Mouse (Mus musculus) heart, postnatal 0 days (tissue): ENCODE measurements at regions not wholly inside any gene's neighbourhood (a gene's known extent, or its start where the extent isn't known, plus 50 kb on each side); places are given as distances from the start of the nearest gene placed in this dataset.

Source experiments
- ATAC-seq: fragments of 200-750 bp; cut with Nextera tagmentation; 2 replicates; pipeline ENCODE4 v1.8.0; 2017; ENCODE audit warnings: low read depth, moderate number of reproducible peaks, moderate library complexity; ENCODE audit not compliant: insufficient read depth
- DNase-seq: peaks from one replicate; pipeline ENCODE4 v3.0.0-alpha.2; 2016; ENCODE audit warnings: low spot score
- H3K27ac ChIP-seq: fragments of 300-500 bp; sonication (generic); 2 replicates; pipeline ENCODE4 v1.5.1; 2014; ENCODE audit warnings: low read depth, mild to moderate bottlenecking
- H3K27me3 ChIP-seq: fragments of 300-500 bp; sonication (generic); 2 replicates; pipeline ENCODE4 v1.6.1; 2014; ENCODE audit warnings: low read length, mixed read lengths; ENCODE audit not compliant: control insufficient read depth, insufficient read depth
- H3K36me3 ChIP-seq: fragments of 300-500 bp; sonication (generic); replicated peaks from 2 replicates; pipeline ENCODE4 v1.6.1; 2014; ENCODE audit warnings: low read length, mixed read lengths; ENCODE audit not compliant: control insufficient read depth, insufficient read depth
- H3K4me1 ChIP-seq: fragments of 300-500 bp; sonication (generic); 2 replicates; pipeline ENCODE4 v1.6.1; 2014; ENCODE audit warnings: antibody characterized with exemption; ENCODE audit not compliant: control insufficient read depth, insufficient read depth
- H3K4me2 ChIP-seq: fragments of 300-500 bp; sonication (generic); 2 replicates; pipeline ENCODE4 v1.6.1; 2014; ENCODE audit warnings: low read depth, mild to moderate bottlenecking, low read length, moderate library complexity
- H3K4me3 ChIP-seq: fragments of 300-500 bp; sonication (generic); 2 replicates; pipeline ENCODE4 v1.5.1; 2014; ENCODE audit warnings: low read depth, low read length
- H3K9ac ChIP-seq: fragments of 300-500 bp; sonication (generic); replicated peaks from 2 replicates; pipeline ENCODE4 v1.6.1; 2014; ENCODE audit warnings: low read depth, low read length, mixed read lengths
- H3K9me3 ChIP-seq: fragments of 300-500 bp; sonication (generic); replicated peaks from 2 replicates; pipeline ENCODE4 v1.6.1; 2016; ENCODE audit warnings: low read length; ENCODE audit not compliant: control insufficient read depth
- CTCF ChIP-seq: IDR thresholded peaks from 2 replicates; pipeline ENCODE4 v1.5.1; 2016; ENCODE audit warnings: antibody characterized with exemption, control low read depth, low read depth
- EP300 ChIP-seq: IDR thresholded peaks from 2 replicates; pipeline ENCODE4 v1.6.1; 2016; ENCODE audit warnings: antibody characterized with exemption, low read depth
- WGBS: fragments of 180-500 bp; shearing (Covaris S2); extraction: QIAGEN DNeasy Blood & Tissue Kit; methylation state at CpG from one replicate; pipeline ENCODE4 v1.1.7; 2014; 5-methylcytosine and 5-hydroxymethylcytosine counted together

- no peak for TF ChIP-seq CTCF
- TF ChIP-seq EP300: no peak
- H3K4me1 ChIP-seq: no peaks in the 10 kb centered on the region
- DNase-seq (no peak), ATAC-seq (no peak)
- WGBS: 47% methylated on average over 3 of the region's 3 CpGs
- no peak overlapping the region for H3K9ac ChIP-seq
- H3K36me3 ChIP-seq: no peaks in the 10 kb centered on the region
- no peaks in the 10 kb centered on the region for H3K9me3 ChIP-seq
- H3K27ac ChIP-seq: no peak overlapping the region
- no peak overlapping the region for H3K4me2 ChIP-seq
- H3K27me3 ChIP-seq: no peaks in the 10 kb centered on the region
- no peak overlapping the region for H3K4me3 ChIP-seq
Observed at GRCm38 (mm10) chr3:19044566-19044965, 583.9 kb downstream of the 1700064H15Rik start.

DNA sequence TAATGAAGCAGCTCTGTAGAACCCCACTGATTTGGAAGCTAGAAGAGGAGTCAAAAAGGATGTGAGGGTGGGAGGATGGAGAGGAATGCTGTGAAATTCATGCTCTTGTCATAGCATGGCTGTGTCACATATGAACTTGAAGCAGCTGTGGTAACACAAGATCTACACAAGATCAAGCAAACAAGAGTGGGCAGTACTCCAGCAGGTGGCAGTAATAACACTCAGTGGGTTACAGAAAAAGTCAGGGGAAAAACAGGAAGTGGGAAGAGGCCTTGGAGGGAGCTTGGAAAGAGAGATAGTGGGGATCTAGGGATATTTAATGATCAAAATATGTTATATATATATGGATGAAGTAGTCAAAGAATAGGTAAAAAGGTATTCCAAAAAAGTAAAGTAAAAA lies 582.5 kb downstream of the 1700064H15Rik start:
- ATAC-seq (no peak), DNase-seq (no peak)
- H3K36me3 ChIP-seq: no peaks in the 10 kb centered on the region
- no peaks in the 10 kb centered on the region for H3K4me1 ChIP-seq
- H3K9me3 ChIP-seq: no peaks in the 10 kb centered on the region
- no peak overlapping the region for H3K27ac ChIP-seq
- TF ChIP-seq EP300: no peak
- TF ChIP-seq CTCF: peak; percentile 16; the same call in 1 of the 2 replicates
- H3K4me3 ChIP-seq: no peak overlapping the region
- no peak overlapping the region for H3K4me2 ChIP-seq
- H3K27me3 ChIP-seq: no peaks in the 10 kb centered on the region
- H3K9ac ChIP-seq: no peak overlapping the region

DNA sequence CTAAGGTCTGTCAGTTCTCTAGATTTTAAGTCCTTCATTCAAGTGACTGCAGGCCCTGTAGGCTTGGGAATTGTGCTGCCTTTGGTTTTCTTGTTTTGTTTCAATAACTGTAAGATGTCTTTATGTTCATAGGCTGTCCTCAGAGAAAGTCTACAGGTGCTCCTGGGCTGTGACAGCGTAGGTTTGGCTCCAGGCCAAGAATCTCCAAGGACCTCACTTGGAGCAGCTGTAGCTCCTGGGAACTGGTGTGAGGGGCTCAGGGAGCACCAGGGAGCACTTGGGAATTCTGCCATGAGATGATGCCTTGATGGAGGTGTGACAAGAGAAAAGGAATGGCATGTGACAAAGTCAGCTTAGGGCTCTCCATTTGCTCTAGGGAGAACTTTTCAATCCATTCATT lies 581.9 kb downstream of the 1700064H15Rik start:
- Histone ChIP-seq H3K9ac (no peak overlapping the region), H3K36me3 (no peaks in the 10 kb centered on the region), H3K27me3 (no peaks in the 10 kb centered on the region), H3K27ac (no peak overlapping the region), H3K4me2 (no peak overlapping the region), H3K4me1 (no peaks in the 10 kb centered on the region), H3K4me3 (no peak overlapping the region), H3K9me3 (no peaks in the 10 kb centered on the region)
- no peak for ATAC-seq
- TF ChIP-seq EP300 (no peak), CTCF (no peak)
- DNase-seq: no peak
- 34% methylated on average over 1 of the region's 1 CpGs for WGBS

- Histone ChIP-seq H3K4me2 (no peak overlapping the region), H3K4me3 (no peak overlapping the region), H3K9me3 (no peaks in the 10 kb centered on the region), H3K36me3 (no peaks in the 10 kb centered on the region), H3K27me3 (no peaks in the 10 kb centered on the region), H3K27ac (no peak overlapping the region), H3K4me1 (no peaks in the 10 kb centered on the region), H3K9ac (no peak overlapping the region)
- DNase-seq (no peak), ATAC-seq (no peak)
- TF ChIP-seq EP300 (no peak), CTCF (no peak)
- WGBS: 66% methylated on average over 3 of the region's 3 CpGs
Observed at GRCm38 (mm10) chr3:19055961-19056360, 572.5 kb downstream of the 1700064H15Rik start.

GRCm38 (mm10) chr3:19056623-19057022 lies 571.9 kb downstream of the 1700064H15Rik start:
- Histone ChIP-seq H3K4me3 (no peak overlapping the region), H3K9ac (no peak overlapping the region), H3K9me3 (no peaks in the 10 kb centered on the region), H3K4me2 (no peak overlapping the region), H3K27ac (no peak overlapping the region), H3K27me3 (no peaks in the 10 kb centered on the region), H3K36me3 (no peaks in the 10 kb centered on the region), H3K4me1 (no peaks in the 10 kb centered on the region)
- DNase-seq: no peak
- no peak for ATAC-seq
- TF ChIP-seq CTCF: no peak
- TF ChIP-seq EP300: no peak
- 30% methylated on average over 9 of the region's 9 CpGs for WGBS

- H3K4me2 ChIP-seq: no peak overlapping the region
- no peak overlapping the region for H3K9ac ChIP-seq
- H3K27ac ChIP-seq: no peak overlapping the region
- no peaks in the 10 kb centered on the region for H3K9me3 ChIP-seq
- H3K4me3 ChIP-seq: no peak overlapping the region
- ATAC-seq (no peak), DNase-seq (no peak)
- TF ChIP-seq CTCF (no peak), EP300 (no peak)
- 41% methylated on average over 15 of the region's 17 CpGs for WGBS
- H3K27me3 ChIP-seq: no peaks in the 10 kb centered on the region
- H3K4me1 ChIP-seq: no peaks in the 10 kb centered on the region
- no peaks in the 10 kb centered on the region for H3K36me3 ChIP-seq
Observed at GRCm38 (mm10) chr3:19059906-19060870, 568.3 kb downstream of the 1700064H15Rik start.
